Mouse (Mus musculus): ENCODE results near the gene Cep78. TPM values are rescaled to one million over a fixed set of nuclear protein-coding genes. Genes with fewer than 3 reads are reported as not detected.

Gene Cep78
- polyA plus RNA-seq, 1 experiment = not detected

DNA sequence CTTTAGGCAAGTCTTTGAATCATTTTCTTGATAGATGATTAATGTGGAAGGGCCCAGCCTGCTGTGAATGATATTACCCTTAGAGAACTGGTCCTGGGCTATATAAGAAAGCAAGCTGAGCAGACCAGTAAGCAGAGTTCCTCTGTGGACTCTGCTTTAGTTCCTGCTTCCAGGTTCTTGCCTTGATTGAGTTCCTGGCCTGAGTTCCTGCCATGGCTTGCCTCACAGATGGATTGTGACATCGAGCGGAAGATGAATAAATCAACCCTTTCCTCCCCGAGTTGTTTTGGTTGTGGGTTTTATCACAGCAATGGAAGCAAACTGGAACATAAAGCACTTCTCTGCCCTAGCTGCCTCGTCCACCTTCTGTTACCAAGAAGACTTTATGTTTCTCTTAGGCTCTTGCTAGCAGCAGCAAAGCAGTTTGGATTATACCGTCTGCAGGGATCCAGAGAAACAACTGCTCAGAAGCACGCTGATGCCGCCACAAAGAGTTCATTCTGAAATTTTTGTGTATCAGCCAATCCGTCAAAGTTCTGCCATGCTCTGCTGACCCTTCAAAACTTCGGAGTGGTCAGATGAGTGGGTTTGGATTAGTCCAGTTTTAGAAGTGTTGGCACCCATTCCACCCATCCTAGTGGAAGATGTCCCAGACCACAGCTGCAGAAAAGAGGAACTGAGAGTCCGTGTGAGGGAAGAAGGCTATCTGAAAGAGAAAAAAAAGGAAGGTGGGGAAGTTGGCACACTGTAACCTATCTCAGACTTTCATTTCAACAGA is 30.6 kb upstream of the Cep78 start:
- no peak for TF ChIP-seq POLR2A (IDR thresholded peaks at IDR 0.05; ENCODE audit: insufficient read depth, low read depth, low read length)
- TF ChIP-seq CTCF (IDR thresholded peaks at IDR 0.05; ENCODE audit: insufficient read depth, low read depth, low read length) = no peak
- 68% methylated on average over 10 of the region's 10 CpGs for WGBS
- Histone ChIP-seq H3K4me1 (ENCODE audit: control insufficient read depth, insufficient read depth, low read length) (no peaks in the 10 kb centered on the region), H3K4me3 (ENCODE audit: insufficient read depth, low read depth, low read length) (no peak overlapping the region), H3K27ac (ENCODE audit: insufficient read depth, low read depth, low read length) (no peak overlapping the region)

DNA sequence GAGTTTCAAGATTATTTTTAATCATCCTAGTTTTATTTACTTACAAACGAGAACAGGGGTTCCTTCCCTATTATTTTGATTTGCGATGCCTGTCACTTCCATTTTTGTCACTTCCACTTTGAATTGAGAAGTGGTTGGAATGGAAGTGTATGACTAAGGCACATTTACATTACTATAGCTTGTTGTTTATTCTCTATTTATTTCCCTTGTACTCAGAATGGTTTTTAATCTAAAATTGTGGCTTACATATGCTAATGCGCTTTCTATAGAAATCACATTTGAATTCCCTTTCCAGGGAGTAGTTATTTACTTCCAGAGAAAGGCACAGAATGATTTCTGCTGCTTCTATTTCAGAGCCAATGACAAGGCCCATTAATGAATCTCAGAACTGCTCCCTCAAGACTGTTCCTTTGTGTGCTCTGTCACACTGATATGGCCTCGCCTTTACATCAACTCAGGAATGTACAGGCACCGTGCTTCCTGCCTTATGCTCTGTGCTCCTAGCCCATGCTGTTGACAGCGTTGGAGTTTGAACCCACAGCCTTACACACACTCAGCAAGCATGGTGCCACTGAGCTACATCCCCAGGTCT is 25.1 kb upstream of the Cep78 start:
- no peak overlapping the region for H3K4me3 ChIP-seq (ENCODE audit: insufficient read depth, low read depth, low read length)
- 55% methylated on average over 6 of the region's 6 CpGs for WGBS
- no peak for TF ChIP-seq POLR2A (IDR thresholded peaks at IDR 0.05; ENCODE audit: insufficient read depth, low read depth, low read length)
- no peak for TF ChIP-seq CTCF (IDR thresholded peaks at IDR 0.05; ENCODE audit: insufficient read depth, low read depth, low read length)
- no peaks in the 10 kb centered on the region for H3K4me1 ChIP-seq (ENCODE audit: control insufficient read depth, insufficient read depth, low read length)
- no peak overlapping the region for H3K27ac ChIP-seq (ENCODE audit: insufficient read depth, low read depth, low read length)

DNA sequence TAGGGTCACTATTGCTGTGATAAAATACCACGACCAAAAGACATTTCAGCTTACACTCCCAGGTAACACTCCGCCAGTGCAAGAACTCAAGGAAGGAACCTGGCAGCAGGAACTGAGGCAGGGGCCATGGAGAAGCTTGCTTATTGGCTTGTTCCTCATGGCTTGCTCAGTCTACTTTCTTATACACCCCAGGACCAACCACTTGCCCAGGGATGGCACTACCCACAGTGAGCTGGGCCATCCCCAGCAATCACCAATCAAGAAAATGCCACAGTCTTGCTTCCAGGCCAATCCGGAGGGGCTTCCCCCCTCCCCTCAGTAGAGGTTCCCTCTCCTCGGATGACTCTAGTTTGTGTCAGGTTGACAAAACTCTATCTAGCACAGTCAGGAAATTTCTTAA is 24.3 kb upstream of the Cep78 start:
- Histone ChIP-seq H3K27ac (ENCODE audit: insufficient read depth, low read depth, low read length) (no peak overlapping the region), H3K4me1 (ENCODE audit: control insufficient read depth, insufficient read depth, low read length) (no peaks in the 10 kb centered on the region), H3K4me3 (ENCODE audit: insufficient read depth, low read depth, low read length) (no peak overlapping the region)
- 77% methylated on average over 4 of the region's 4 CpGs for WGBS
- TF ChIP-seq CTCF (IDR thresholded peaks at IDR 0.05; ENCODE audit: insufficient read depth, low read depth, low read length) (no peak), POLR2A (IDR thresholded peaks at IDR 0.05; ENCODE audit: insufficient read depth, low read depth, low read length) (no peak)

DNA sequence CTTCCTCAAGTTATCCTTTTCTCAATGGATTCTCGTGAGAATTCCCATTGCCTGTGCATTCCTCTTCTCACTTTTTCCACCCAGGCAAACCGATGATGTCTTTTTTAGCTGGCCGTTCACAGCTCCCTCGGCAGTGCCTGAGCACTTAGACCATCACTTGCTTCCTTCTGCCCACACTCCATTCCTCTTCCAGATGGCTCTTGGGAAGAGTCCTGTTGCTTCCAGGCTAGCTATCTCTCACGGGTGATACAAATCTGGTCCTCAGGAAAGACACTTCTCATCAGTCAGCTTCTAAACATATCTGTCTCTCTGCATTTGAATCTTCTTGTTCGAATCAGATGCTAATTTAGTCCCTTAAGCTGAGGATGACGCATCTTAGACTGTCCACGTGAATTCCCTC is 22.3 kb upstream of the Cep78 start:
- WGBS = 84% methylated on average over 8 of the region's 8 CpGs
- no peaks in the 10 kb centered on the region for H3K4me1 ChIP-seq (ENCODE audit: control insufficient read depth, insufficient read depth, low read length)
- no peak overlapping the region for H3K27ac ChIP-seq (ENCODE audit: insufficient read depth, low read depth, low read length)
- H3K4me3 ChIP-seq (ENCODE audit: insufficient read depth, low read depth, low read length) = no peak overlapping the region
- no peak for TF ChIP-seq CTCF (IDR thresholded peaks at IDR 0.05; ENCODE audit: insufficient read depth, low read depth, low read length)
- no peak for TF ChIP-seq POLR2A (IDR thresholded peaks at IDR 0.05; ENCODE audit: insufficient read depth, low read depth, low read length)

- Histone ChIP-seq H3K27ac (ENCODE audit: insufficient read depth, low read depth, low read length) (no peak overlapping the region), H3K4me3 (ENCODE audit: insufficient read depth, low read depth, low read length) (no peak overlapping the region), H3K4me1 (ENCODE audit: control insufficient read depth, insufficient read depth, low read length) (peaks cover 2% of the 10 kb centered on the region; the same call in 1 of the 2 replicates)
- WGBS = 2% methylated on average over 3 of the region's 3 CpGs
- no peak for TF ChIP-seq CTCF (IDR thresholded peaks at IDR 0.05; ENCODE audit: insufficient read depth, low read depth, low read length)
- TF ChIP-seq POLR2A (IDR thresholded peaks at IDR 0.05; ENCODE audit: insufficient read depth, low read depth, low read length) = no peak
These were observed 13.4 kb upstream of the Cep78 start for GRCm38 (mm10) chr19:15998157-15998556.

- peak overlapping the region; percentile 36 for H3K4me3 ChIP-seq (ENCODE audit: insufficient read depth, low read depth, low read length)
- peak overlapping the region; percentile 87 for H3K27ac ChIP-seq (ENCODE audit: insufficient read depth, low read depth, low read length)
- 11% methylated on average over 12 of the region's 12 CpGs for WGBS
- peaks cover 2% of the 10 kb centered on the region; the same call in 1 of the 2 replicates for H3K4me1 ChIP-seq (ENCODE audit: control insufficient read depth, insufficient read depth, low read length)
- TF ChIP-seq CTCF (IDR thresholded peaks at IDR 0.05; ENCODE audit: insufficient read depth, low read depth, low read length) (no peak), POLR2A (IDR thresholded peaks at IDR 0.05; ENCODE audit: insufficient read depth, low read depth, low read length) (no peak)
These were observed 12.2 kb upstream of the Cep78 start for GRCm38 (mm10) chr19:15996901-15997564.

- TF ChIP-seq CTCF (IDR thresholded peaks at IDR 0.05; ENCODE audit: insufficient read depth, low read depth, low read length) (no peak), POLR2A (IDR thresholded peaks at IDR 0.05; ENCODE audit: insufficient read depth, low read depth, low read length) (no peak)
- H3K27ac ChIP-seq (ENCODE audit: insufficient read depth, low read depth, low read length) = no peak overlapping the region
- WGBS = 94% methylated on average over 1 of the region's 1 CpGs
These were observed 5.3 kb upstream of the Cep78 start for GRCm38 (mm10) chr19:15990102-15990501.

GRCm38 (mm10) chr19:15985172-15985713 is 454 bp upstream of the Cep78 start:
- WGBS = 24% methylated on average over 10 of the region's 10 CpGs
- H3K4me3 ChIP-seq (ENCODE audit: insufficient read depth, low read depth, low read length) = peak overlapping the region; percentile 81
- peaks cover 2% of the 10 kb centered on the region; the same call in 1 of the 2 replicates for H3K4me1 ChIP-seq (ENCODE audit: control insufficient read depth, insufficient read depth, low read length)
- TF ChIP-seq CTCF (IDR thresholded peaks at IDR 0.05; ENCODE audit: insufficient read depth, low read depth, low read length) = no peak
- no peak; the same call in 1 of the 2 replicates for TF ChIP-seq POLR2A (IDR thresholded peaks at IDR 0.05; ENCODE audit: insufficient read depth, low read depth, low read length)
- peak overlapping the region; percentile 43; the same call in 1 of the 2 replicates for H3K27ac ChIP-seq (ENCODE audit: insufficient read depth, low read depth, low read length)

More at GRCm38 (mm10) chr19:15990102-15990501, 5.3 kb upstream of the Cep78 start:
- no peak overlapping the region for H3K4me3 ChIP-seq (ENCODE audit: insufficient read depth, low read depth, low read length)
- H3K4me1 ChIP-seq (ENCODE audit: control insufficient read depth, insufficient read depth, low read length) = no peaks in the 10 kb centered on the region
